Mouse (Mus musculus): ENCODE results near the gene Gm3558. TPM values are rescaled to one million over a fixed set of nuclear protein-coding genes. Genes with fewer than 3 reads are reported as not detected.
"Not testable (repeated sequence)": the region's sequence is repeated elsewhere in the genome, so short reads cannot be mapped to it uniquely, and the experiment has no call there.

Gm3558 gene
- total RNA-seq (2017) = not detected in 3 replicates

- not testable (repeated sequence) for ATAC-seq (replicated peaks; ENCODE audit: insufficient number of reproducible peaks, low FRiP score, low TSS enrichment, poor library complexity, severe bottlenecking)
Measured at GRCm38 (mm10) chr14:7568382-7568781, at the start of gene Gm3558. Gm3558 (minus strand) TSS chr14:7568566.

GRCm38 (mm10) chr14:7595492-7595891 is 27.1 kb upstream of the Gm3558 start, which contains the start of gene Gm10338:
Gm10338 (minus strand) TSS chr14:7595592.
- ATAC-seq (replicated peaks; ENCODE audit: insufficient number of reproducible peaks, low FRiP score, low TSS enrichment, poor library complexity, severe bottlenecking) = not testable (repeated sequence)

- ATAC-seq (replicated peaks; ENCODE audit: insufficient number of reproducible peaks, low FRiP score, low TSS enrichment, poor library complexity, severe bottlenecking) = not testable (repeated sequence)
Measured at GRCm38 (mm10) chr14:7567890-7568289, 476 bp downstream of the Gm3558 start.

GRCm38 (mm10) chr14:7567266-7567665 is 1.1 kb downstream of the Gm3558 start:
- ATAC-seq (replicated peaks; ENCODE audit: insufficient number of reproducible peaks, low FRiP score, low TSS enrichment, poor library complexity, severe bottlenecking) = not testable (repeated sequence)

Other genes with a start within 250 kb of the Gm3558 start
- not detected in 3 replicates for gene Gm5797, start 236.2 kb downstream of the Gm3558 start, total RNA-seq (2017)
- gene Gm8374, start 203.4 kb downstream of the Gm3558 start, total RNA-seq (2017) = not detected in 3 replicates
- not detected in 3 replicates for gene Gm3755, start 117.6 kb downstream of the Gm3558 start, total RNA-seq (2017)
- not detected in 3 replicates for gene Gm3752, start 84.8 kb downstream of the Gm3558 start, total RNA-seq (2017)
- gene Gm10338, start 27.0 kb upstream of the Gm3558 start, total RNA-seq (2017) = not detected in 3 replicates
- gene Gm10128, start 75.4 kb upstream of the Gm3558 start, total RNA-seq (2017) = not detected in 3 replicates
- gene Gm26661, start 223.0 kb upstream of the Gm3558 start, total RNA-seq (2017) = not detected in 3 replicates
- gene Flnb, start 249.4 kb upstream of the Gm3558 start, total RNA-seq (2017) = 8.0 to 12.0 TPM (median 8.2 TPM) in 3 replicates